Mouse (Mus musculus) bone marrow macrophage, adult 2 months (primary cell): ENCODE measurements around the gene Nmnat3. TPM values are rescaled to one million over a fixed set of nuclear protein-coding genes. Genes with fewer than 3 reads are reported as not detected.

Source experiments
- H3K27ac ChIP-seq: 2 replicates; pipeline ENCODE4 v1.5.1; 2012; ENCODE audit warnings: low read depth, low read length; ENCODE audit not compliant: insufficient read depth
- H3K4me1 ChIP-seq: 2 replicates; pipeline ENCODE4 v1.6.1; 2012; ENCODE audit warnings: low read length; ENCODE audit not compliant: control insufficient read depth, insufficient read depth
- H3K4me3 ChIP-seq: 2 replicates; pipeline ENCODE4 v1.5.1; 2012; ENCODE audit warnings: mild to moderate bottlenecking, low read length, moderate library complexity; ENCODE audit not compliant: insufficient read depth
- CTCF ChIP-seq: IDR thresholded peaks from 2 replicates; pipeline ENCODE4 v1.5.1; 2012; ENCODE audit warnings: low read depth, mild to moderate bottlenecking, low read length, moderate library complexity
- POLR2A ChIP-seq: IDR thresholded peaks from 2 replicates; pipeline ENCODE4 v1.6.1; 2012; ENCODE audit warnings: mild to moderate bottlenecking, low read depth, low read length, borderline replicate concordance
- polyA plus RNA-seq: library from polyadenylated mRNA; stranded (reverse); fragments of >200 nt; gene quantifications from 2 replicates; pipeline ENCODE4 v1.2.4, GENCODE M21; 2012; ENCODE audit not compliant: missing spikeins, insufficient read depth, insufficient read length

Gene Nmnat3
- polyA plus RNA-seq, 1 experiment = 11.0 TPM

GRCm38 (mm10) chr9:98307011-98307410 lies 19.8 kb downstream of the Nmnat3 start:
- no peak overlapping the region for H3K27ac ChIP-seq
- no peak overlapping the region for H3K4me3 ChIP-seq
- TF ChIP-seq POLR2A = no peak
- TF ChIP-seq CTCF = no peak
- no peaks in the 10 kb centered on the region for H3K4me1 ChIP-seq

GRCm38 (mm10) chr9:98311316-98311965 lies 24.2 kb downstream of the Nmnat3 start:
- Histone ChIP-seq H3K27ac (no peak overlapping the region), H3K4me3 (no peak overlapping the region), H3K4me1 (no peaks in the 10 kb centered on the region)
- TF ChIP-seq POLR2A (no peak), CTCF (no peak)

GRCm38 (mm10) chr9:98312622-98313374 lies 25.6 kb downstream of the Nmnat3 start:
- Histone ChIP-seq H3K27ac (no peak overlapping the region), H3K4me1 (no peaks in the 10 kb centered on the region), H3K4me3 (no peak overlapping the region)
- no peak for TF ChIP-seq POLR2A
- no peak for TF ChIP-seq CTCF

- TF ChIP-seq POLR2A (no peak), CTCF (no peak)
- Histone ChIP-seq H3K27ac (no peak overlapping the region), H3K4me3 (no peak overlapping the region)
These were observed 26.4 kb downstream of the Nmnat3 start for GRCm38 (mm10) chr9:98313587-98313986.

GRCm38 (mm10) chr9:98314059-98314650 lies 26.9 kb downstream of the Nmnat3 start:
- Histone ChIP-seq H3K4me1 (no peaks in the 10 kb centered on the region), H3K27ac (no peak overlapping the region), H3K4me3 (no peak overlapping the region)
- TF ChIP-seq CTCF (no peak), POLR2A (no peak)

More at GRCm38 (mm10) chr9:98313587-98313986, 26.4 kb downstream of the Nmnat3 start:
- no peaks in the 10 kb centered on the region for H3K4me1 ChIP-seq

GRCm38 (mm10) chr9:98317897-98318296 lies 30.7 kb downstream of the Nmnat3 start:
- H3K4me1 ChIP-seq = no peaks in the 10 kb centered on the region
- no peak overlapping the region for H3K4me3 ChIP-seq
- no peak overlapping the region for H3K27ac ChIP-seq
- no peak for TF ChIP-seq POLR2A
- TF ChIP-seq CTCF = no peak

GRCm38 (mm10) chr9:98318875-98319274 lies 31.6 kb downstream of the Nmnat3 start:
- no peak overlapping the region for H3K27ac ChIP-seq
- TF ChIP-seq CTCF (no peak), POLR2A (no peak)
- no peaks in the 10 kb centered on the region for H3K4me1 ChIP-seq
- H3K4me3 ChIP-seq = no peak overlapping the region

- no peak overlapping the region for H3K4me3 ChIP-seq
- H3K27ac ChIP-seq = no peak overlapping the region
- no peak for TF ChIP-seq CTCF
- TF ChIP-seq POLR2A = no peak
- no peaks in the 10 kb centered on the region for H3K4me1 ChIP-seq
These were observed 33.5 kb downstream of the Nmnat3 start for GRCm38 (mm10) chr9:98320785-98321184.

GRCm38 (mm10) chr9:98326088-98326487 lies 38.9 kb downstream of the Nmnat3 start:
- H3K4me1 ChIP-seq = peaks cover 7% of the 10 kb centered on the region
- H3K4me3 ChIP-seq = no peak overlapping the region
- TF ChIP-seq POLR2A (no peak), CTCF (no peak)
- no peak overlapping the region for H3K27ac ChIP-seq
